Mouse (Mus musculus) testis, adult 2 months (tissue): ENCODE measurements around the gene Mrpl54.

ENCODE experiments used
- CTCF ChIP-seq: fragments of 200-500 bp; IDR thresholded peaks from 2 replicates; pipeline ENCODE4 v1.5.1; 2012; ENCODE audit warnings: low read depth, mild to moderate bottlenecking, inconsistent platforms, low read length, moderate library complexity; ENCODE audit not compliant: control insufficient read depth, insufficient read depth, insufficient replicate concordance
- POLR2A ChIP-seq: fragments of 200-500 bp; IDR thresholded peaks from 2 replicates; pipeline ENCODE4 v1.6.1; 2012; ENCODE audit warnings: low read depth, mild to moderate bottlenecking, inconsistent platforms, low read length, moderate library complexity; ENCODE audit not compliant: control insufficient read depth

- TF ChIP-seq POLR2A (no peak), CTCF (peak; percentile 80)
These were observed 22.1 kb downstream of the Mrpl54 start for GRCm38 (mm10) chr10:81244595-81244994.
